Mouse (Mus musculus): ENCODE data around the gene 4930451I11Rik. TPM values are rescaled to one million over a fixed set of nuclear protein-coding genes. Genes with fewer than 3 reads are reported as not detected.

4930451I11Rik gene
- total RNA-seq, 2 experiments from 2014 or later = not detected

DNA sequence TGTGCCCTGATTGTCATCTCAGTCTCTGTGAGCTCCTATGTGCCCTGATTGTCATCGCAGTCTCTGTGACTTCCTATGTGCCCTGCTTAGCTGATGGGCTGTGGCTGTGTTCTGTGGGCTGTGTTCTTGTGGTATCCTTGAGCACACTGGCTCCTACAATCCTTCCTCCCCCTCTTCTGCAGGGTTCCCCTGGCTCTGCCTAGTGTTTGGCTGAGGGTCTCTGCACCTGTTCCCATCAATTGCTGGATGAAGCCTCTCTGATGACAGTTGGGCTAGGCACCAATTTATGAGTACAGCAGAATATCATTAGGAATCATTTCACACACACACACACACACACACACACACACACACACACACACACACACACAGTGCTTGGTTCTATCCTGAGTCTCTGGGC, 1.9 kb upstream of the 4930451I11Rik start:
- no peak for DNase-seq

DNA sequence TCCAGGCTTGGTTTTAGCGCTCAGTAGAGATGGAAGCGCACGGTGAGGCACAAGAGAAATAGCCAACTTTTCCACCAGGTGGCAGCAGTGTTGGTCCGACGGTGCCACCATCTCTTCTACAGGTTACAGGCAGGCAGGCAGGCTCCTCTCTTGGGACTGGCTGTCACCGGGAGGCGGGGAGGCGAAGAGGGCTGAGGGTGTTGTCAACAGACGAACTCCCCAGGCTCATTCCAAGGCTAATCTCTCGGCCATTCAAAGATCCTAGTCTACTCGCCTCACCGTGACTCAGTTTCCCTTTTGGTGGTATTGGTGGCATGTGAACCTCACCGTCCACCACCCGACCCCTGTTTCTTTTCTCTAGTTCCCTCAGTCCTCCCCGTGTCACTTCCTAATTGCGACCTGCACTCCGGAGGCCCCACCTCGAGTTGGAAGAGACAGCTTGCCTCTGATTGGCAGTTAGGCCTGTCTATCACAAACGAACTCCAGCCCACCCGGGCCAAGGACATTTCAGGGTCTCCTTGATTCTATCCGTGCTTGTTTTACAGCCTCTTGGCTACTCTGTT, 678 bp upstream of the 4930451I11Rik start:
- peak; percentile 69 to 83 for DNase-seq

DNA sequence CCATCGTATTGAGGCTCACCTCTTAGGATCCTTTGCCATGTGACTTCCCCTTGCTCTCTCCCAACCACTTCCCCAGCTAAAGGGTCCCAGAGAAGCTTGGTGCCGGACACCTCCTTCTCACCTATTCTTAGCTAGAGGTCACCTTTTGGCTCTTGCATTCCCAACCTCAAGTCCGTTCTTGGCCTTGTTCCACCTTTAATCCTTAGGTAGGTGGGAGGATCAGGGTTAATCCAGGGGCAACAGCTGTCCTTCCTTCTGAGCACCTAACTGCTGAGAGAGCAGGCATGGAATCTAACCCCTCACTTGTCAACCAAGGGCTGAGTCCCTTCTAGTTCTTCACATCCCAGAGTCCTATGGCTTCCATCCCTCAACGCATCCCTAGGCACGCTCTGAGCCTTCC, 5.5 kb downstream of the 4930451I11Rik start:
- DNase-seq = no peak

DNA sequence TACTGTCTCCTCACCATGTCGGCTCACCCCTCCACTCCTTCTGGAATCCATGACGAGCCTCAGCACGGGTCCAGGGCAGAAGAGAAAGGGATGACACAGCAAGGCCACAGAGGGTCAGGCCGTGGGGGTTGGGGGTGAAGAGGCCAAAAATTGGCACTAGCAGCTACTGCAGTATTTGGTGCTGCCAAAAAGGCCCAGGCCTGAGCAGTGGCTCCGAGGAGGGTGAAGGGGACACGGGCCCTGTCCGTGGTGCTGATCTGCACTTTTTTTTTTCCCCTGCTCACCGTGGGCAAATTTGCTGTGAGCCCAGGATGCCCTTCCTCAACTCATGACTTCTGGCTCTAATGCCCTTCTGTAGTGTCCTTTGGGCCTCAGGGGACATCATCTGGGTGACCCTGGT, 6.0 kb downstream of the 4930451I11Rik start:
- DNase-seq = peak in 1 of 2 experiments; percentile 38

DNA sequence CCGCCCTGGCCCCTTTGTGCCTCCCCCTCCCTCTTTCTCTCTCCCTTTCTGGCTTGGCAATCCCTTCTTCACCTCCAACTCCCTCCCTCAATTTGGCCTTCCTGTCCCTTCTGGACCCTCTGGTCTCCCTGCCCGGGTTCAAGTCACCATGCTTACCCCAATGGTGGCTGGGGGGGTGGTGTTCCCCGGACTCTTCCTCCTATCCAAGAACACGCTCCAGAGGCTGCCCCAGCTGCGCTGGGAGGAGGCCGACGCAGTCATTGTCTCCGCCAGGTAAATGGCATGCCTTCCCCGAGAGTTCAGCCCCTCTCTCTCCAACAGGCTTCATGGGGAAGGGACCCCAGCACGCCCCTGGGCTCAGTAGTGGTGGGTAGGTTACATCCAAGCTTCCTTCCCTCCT, 7.5 kb downstream of the 4930451I11Rik start:
- DNase-seq = no peak

DNA sequence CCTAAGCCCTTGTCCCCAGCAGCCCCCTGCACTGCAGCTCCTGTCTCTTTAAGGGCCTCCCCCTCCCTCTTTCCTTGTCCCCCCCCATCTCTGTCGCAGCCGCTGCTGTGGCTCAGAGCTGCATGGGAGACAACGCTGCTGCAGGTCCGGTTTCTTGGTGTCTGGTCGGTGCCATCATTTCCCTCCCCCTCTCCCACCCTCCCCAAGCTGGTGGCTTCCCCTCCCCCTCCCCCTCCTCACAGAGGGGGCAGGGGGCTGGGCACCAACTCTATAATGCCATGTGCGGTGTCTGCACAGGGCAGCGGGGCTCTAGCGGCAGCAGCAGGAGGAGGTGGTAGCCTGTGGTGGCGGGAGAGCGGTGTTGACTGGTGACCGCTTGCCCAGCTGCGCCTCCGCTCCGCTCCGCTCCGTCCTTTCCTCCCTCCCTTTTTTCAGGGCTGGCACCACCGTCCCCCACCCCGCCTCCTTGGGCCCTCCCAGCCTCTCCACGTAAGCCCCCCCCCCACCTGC, 8.2 kb downstream of the 4930451I11Rik start:
- no peak for DNase-seq

DNA sequence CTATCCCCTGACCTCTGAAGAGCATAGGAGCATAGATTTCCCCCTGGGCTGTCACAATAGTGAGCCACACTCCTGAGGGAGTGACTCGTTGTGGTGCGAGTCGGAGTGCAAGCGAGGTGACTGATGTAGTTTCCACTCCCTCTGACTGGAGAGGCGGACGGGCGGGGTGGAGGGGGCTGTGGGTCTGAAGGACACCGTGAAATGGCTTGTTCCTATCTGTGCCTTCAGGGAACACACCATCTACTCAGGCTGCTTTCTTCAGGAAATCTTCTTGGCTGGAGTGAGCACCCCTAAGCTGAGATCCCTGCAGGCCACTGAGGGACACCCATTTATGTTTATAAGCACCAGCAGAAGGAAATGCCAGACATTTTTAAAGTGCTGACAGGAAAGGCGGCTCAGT, 8.7 kb downstream of the 4930451I11Rik start:
- DNase-seq = peak; percentile 46 to 62

DNA sequence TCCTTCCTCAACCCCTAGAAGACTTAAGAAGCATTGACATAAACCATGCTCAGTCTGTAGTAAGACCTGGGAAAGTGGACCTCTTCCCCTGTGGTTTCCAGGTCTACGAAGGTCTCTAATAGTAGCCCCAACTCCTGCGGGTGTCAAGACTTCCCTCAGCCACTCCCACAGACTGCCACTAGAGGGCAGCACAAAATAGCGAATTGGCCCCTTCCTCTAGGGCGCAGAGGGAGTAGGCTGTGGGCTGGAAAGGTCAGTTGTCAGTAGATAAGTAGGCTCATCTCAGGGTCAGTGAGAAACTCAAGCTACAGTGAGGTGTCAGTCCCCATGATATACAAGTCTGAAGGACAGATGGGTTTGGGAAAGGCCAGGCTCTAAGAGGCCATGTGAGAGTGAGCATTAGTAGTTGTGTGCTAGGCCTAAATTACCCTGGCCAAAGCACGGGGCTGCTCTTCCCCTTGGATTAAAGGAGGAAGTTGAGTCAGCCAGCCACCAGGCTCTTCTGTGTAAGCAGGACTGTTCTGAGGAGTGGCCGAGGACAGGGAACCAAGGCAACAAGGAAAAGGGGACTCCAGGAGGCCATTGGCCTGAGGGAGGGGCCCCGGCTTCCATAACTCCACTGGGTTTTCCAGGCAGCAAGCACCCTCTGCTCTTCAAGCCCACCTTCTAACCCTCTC, 9.5 kb downstream of the 4930451I11Rik start:
- DNase-seq = peak; percentile 85 to 93

DNA sequence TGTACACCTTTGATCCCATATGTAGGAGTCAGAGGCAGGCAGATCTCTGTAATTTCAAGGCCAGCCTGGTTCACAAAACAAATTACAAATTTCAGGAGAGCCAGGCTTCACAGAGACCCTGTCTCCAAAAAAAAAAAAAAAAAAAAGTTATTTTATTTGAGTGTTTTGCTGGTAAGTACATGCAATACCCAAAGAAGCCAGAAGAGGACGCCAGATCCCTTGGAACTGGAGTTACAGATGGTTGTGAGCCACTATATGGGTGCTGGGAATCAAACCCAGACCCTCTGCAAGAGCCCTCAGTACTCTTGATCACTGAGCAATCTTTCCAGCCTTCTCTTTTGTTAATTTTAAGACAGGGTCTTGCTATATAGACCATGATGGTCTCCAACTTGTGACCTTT, 12.6 kb downstream of the 4930451I11Rik start:
- DNase-seq = no peak

DNA sequence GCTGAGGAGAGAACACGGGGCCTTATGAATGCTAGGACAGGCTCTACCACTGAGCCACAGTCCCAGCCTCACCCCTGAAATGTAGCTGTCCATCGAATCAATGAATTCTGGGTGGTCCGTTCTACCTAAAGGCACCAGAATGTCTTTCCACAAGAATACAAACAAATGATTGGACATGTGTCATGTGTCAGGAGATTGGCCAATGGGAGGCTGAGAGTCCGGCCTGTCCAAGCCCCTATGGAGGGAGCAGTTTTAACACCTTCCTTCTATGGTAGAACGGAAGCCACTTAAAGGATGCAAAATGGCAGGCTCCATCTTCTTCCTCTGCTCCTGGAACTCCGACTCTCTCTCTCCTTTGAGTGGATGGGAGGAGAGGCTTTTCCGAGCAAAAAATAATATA, 13.8 kb downstream of the 4930451I11Rik start:
- DNase-seq = no peak

DNA sequence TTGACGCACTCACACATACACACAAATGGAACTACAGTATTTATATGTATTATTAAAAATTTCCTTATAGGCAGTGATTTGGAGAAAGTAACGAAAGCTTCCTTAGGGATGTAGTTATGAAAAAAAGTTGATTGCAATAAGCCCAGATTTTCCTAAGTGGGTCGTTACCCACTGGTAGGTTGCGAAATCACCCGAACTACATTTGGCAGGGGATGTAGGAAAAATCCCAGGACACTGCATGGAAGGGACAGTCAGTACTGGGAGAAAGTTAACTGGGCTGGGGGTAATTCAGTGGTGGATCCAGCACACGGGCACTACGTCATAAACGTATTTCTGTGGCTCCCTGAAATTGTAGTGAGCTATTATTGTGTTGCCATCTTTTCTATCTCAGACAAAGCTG, 14.9 kb downstream of the 4930451I11Rik start:
- peak in 1 of 2 experiments; percentile 82 for DNase-seq

DNA sequence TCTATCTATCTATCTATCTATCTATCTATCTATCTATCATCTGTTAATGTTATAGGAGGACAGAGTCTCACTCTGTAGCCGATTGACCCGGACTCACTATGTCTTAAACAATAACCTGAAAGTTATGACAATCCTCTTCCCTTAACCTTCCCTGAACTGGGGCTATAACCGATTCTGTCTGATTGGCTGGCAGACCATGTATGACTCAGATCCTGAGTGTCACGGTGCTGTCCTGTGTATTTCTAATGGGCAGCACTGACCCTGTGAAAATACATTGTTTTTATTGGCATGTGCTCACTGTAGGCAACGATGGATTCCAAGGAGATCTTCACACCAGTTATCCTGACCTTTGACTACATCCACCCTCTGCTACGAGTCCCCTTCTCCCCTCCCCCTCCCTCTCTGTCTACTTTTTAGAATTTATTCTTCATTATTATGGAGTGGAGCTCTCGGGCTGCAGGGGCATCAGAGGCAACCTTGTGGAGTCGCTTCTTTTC, 15.7 kb downstream of the 4930451I11Rik start:
- no peak for DNase-seq

DNA sequence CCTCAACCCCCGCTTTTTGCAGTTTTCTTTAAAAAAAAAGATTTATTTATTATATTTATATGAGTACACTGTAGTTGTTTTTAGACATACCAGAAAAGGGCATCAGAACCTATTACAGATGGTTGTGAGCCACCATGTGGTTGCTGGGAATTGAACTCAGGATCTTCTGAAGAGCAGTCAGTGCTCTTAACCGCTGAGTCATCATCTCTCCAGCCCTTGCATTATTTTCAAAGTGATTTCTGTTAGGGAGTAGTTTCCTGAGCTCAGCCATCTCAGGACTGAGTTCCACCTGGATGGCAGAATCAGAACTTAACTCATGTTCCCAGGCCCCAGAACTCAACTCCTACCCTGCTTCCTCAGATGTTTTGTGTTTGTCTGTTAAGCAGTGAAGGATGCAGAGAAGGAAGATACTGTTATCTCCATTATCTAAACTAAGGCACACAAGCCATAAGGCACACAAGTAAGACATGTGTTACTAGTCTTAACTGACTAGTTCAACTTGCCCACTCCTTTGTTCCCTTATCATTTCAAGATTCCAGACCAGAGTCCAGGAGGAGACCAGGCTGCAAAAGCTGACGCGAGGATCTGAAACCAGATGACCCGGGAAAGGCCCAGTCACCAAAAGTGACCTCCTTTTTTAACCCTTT, 21.6 kb downstream of the 4930451I11Rik start:
- no peak for DNase-seq

DNA sequence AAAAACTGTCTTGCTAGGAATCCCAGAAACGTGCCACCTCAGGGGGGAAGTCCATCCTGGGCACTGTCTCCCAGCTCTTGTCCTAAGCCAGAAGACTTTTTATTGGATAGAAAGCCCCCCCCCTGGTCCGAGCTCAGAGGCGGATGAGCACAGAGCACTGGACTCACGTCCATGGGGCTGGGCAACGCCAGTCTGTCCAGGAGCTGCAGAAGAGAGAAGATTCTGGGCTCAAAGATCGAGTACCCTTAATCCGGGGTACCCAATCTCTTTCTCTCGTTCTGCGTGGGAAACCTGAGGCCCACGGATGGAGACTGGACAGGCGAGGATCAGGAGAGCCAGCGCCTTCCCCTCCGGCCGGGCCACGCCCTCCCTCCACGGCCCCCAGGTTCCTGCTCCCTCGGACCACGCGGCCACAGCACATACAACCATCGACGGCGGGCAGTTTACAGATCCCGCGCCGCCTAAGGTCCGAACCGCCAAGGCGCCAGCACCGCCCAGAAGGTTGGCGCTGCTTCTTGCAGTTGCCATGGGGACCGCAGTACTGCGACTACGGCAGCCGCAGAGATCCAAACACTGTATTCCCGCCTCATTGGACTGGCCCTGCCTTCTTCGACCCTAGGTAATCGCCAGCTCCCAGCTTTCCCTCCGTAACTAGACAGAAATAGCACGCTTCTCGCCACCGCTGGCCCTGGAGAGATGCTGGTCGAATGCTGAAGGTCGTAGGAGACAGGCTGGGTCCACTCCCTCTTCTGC, 22.6 kb downstream of the 4930451I11Rik start:
- DNase-seq = peak; percentile 95

DNA sequence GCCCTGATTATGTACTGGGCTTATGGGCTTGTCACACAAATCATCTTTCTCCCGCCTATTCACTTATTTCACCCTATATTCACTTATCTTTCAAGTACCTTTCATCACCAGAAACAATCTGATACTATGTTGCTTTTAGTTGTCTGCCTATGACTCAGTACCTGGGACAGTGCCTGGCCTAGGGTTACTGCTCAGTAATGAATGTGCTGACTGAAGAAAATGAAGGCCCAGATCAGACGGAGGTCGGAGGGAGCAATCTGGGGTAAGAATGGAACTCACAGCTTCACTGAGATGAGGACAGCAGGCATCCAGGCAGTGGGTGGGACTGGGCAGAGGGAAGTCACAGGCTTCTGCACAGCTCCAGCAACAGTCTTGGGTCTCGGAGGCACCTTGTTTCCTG, 24.0 kb downstream of the 4930451I11Rik start:
- no peak for DNase-seq

DNA sequence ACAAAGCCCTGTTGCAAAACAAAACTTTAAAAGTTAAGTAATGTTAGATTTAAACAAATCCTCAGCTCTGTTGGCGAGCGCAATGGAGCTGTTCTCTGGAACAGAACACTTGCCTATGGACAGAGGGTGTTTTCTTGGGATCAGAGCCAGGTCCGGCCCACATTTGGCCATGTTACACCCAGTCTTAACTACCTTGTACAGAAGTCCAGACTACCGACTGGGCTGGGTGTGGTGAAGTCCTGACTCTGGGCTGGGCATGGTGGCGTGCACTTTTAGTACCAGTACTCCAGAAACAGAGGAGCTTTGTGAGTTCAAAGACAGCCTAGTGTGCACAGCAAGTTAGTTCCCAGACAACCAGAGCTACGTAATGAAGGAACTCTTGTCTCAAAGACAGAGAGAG, 24.5 kb downstream of the 4930451I11Rik start:
- peak; percentile 8 to 28 for DNase-seq

DNA sequence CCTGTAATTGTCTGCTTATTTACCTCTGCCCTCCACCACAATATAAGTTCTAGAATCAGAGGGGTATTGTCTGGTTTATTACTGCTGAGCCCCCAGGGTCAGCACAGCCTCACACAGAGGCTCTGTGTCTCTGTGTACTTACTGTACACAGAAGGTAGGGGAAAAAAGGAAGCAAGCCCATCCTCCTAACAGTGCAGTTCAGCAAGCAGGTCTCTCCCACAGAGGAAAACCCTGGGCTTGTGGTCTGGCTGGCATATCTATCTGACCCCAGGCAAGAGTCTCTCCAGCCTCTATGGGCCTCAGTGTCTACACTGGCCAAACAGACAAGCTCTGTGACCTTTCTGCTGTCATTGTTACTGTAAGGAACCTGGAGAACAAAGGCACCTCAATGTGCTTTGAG, 27.7 kb downstream of the 4930451I11Rik start:
- no peak for DNase-seq

DNA sequence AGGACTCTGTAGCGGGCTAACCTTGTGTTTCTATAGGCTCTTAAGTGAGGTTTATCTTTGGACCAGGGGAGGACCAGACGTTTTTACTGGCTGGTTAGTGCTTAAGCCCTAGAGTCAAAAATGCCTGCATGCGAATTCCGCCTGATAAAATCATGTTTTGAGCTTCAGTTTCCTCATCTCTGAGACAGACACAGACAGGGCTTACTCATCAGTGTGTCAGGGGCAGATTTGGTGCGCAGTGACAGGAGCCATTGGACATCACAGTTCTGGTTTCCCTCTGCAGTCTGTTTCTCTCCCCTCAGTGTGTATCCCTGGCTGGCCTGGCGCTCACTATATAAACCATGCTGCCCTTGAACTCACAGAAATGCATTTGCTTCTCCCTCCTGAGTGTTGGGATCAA, 28.3 kb downstream of the 4930451I11Rik start:
- no peak for DNase-seq

DNA sequence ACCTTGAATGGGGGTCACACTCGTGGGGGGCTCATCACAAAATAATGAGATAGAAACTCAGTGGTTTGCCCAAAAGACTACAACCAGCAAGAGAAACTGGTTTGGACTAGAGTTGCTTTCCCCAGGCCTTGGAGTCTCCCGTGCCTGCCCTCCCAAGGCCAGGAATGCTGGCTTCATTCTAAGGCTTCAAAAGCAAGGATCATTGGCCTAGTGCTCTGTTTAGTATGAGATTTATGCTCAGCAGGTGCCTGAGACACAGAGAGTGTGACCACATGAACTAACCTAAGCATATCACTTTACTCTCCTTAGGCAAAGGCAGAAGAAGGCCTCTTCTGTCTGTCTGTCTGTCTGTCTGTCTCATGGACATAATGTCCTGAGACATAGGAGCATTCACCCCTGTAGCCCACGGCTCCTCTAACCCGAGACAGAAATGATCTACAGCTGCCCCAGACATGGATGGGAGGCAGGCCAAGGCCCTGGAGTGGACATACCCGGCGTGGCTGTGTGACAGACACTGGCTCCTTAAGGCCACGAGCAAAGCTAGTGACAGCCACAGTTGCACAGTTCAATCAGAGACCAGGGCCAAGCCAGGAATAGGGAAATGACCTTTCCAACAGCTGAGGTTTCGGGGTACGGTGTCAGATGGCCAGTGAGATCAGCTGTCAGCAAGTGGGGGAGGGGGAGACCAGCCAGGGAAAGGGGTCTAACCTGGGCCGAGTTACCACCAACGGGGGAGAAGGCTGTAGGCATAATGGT, 29.1 kb downstream of the 4930451I11Rik start:
- no peak for DNase-seq

DNA sequence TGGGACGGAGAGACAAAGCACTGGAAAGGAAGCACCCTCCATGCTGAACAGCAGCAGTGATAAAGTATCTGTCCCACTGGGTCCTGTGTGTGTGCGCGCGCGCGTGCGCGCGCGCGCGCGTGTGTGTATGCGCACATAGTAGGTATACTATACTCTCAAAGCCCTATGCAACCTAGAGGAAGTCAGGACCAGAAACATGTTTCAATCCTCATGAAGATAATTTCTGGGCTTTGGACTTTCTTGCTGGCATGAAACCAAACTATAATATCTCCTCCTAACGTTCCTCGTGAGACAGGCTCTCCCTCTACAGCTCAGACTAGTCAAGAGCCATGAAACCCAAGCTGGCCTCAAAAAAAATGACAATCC, 30.4 kb downstream of the 4930451I11Rik start:
- no peak for DNase-seq

DNA sequence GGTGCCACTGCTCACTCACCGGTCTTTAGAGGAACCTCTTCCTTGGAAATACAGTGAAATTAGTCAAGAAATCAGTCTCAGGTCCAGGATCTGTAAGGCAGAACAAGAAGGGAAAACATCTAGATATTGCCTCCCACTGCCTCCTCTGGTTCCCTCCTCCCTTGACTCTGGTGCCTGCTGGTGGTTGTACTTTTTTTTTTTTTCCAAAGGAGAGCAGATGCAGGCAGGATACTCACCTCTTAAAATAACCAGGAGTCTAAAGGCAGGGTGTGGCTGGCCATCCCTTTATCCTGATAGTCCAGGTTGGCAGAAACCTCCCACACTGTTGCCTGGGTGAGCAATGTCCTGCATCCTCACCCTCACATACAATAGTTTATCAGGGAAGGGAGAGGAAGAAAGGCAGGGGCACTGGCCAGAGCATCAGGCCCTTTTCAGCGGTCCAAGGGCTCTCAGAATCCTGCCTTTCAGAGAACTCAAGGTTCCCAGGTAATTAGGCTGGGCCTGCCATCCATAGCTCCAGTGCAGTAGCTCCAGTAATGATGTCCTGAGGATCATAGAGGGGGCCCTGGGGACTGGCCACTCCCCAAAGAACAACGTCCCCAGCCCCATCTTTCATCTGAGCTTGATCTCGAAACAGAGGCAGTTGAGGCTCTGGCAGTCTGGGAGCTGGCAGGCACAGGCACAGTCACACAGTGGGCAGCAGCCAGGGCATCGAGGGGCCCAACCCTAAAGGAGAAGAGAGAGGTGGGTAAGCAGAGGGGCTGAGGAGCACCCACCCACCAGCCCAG, 31.0 kb downstream of the 4930451I11Rik start:
- DNase-seq = peak in 1 of 2 experiments; percentile 25
